Mouse (Mus musculus) inflammation-experienced regulatory T-cells, adult 6 months (primary cell): Measurements from ENCODE around the gene Rps18. TPM values are rescaled to one million over a fixed set of nuclear protein-coding genes. Genes with fewer than 3 reads are reported as not detected.
"Not testable (repeated sequence)": the region's sequence is repeated elsewhere in the genome, so short reads cannot be mapped to it uniquely, and the experiment has no call there.

Experiments used
- ATAC-seq: one replicate; pipeline ENCODE4 v1.8.0; 2017
- polyA plus RNA-seq, 3 experiments: library from polyadenylated mRNA; unstranded; fragments of 100-300 nt; shearing (Covaris generic); gene quantifications; one replicate each; pipeline ENCODE4 v1.2.1; 2017

Rps18 gene
- polyA plus RNA-seq, 3 experiments from 2014 or later = 3,532 to 7,587 (median 7,167) TPM

- ATAC-seq = peak; percentile 87
Observed at GRCm38 (mm10) chr17:33968489-33968888, 12.7 kb upstream of the Rps18 start.

GRCm38 (mm10) chr17:33965846-33966550 lies 10.2 kb upstream of the Rps18 start:
- no peak for ATAC-seq

- ATAC-seq = no peak
Observed at GRCm38 (mm10) chr17:33965082-33965845, 9.5 kb upstream of the Rps18 start.

GRCm38 (mm10) chr17:33962876-33963275 lies 7.1 kb upstream of the Rps18 start:
- ATAC-seq = no peak

- ATAC-seq = no peak
Observed at GRCm38 (mm10) chr17:33959948-33960347, 4.1 kb upstream of the Rps18 start.

GRCm38 (mm10) chr17:33959135-33959534 lies 3.3 kb upstream of the Rps18 start:
- no peak for ATAC-seq

GRCm38 (mm10) chr17:33958451-33958850 lies 2.6 kb upstream of the Rps18 start:
- ATAC-seq = no peak

GRCm38 (mm10) chr17:33957493-33957892 lies 1.7 kb upstream of the Rps18 start:
- no peak for ATAC-seq

- ATAC-seq = no peak
Observed at GRCm38 (mm10) chr17:33956336-33956735, 535 bp upstream of the Rps18 start.

- peak; percentile 3 for ATAC-seq
Observed at GRCm38 (mm10) chr17:33954646-33955554, 901 bp downstream of the Rps18 start.

GRCm38 (mm10) chr17:33953961-33954565 lies 1.7 kb downstream of the Rps18 start:
- ATAC-seq = no peak

GRCm38 (mm10) chr17:33953310-33953709 lies 2.5 kb downstream of the Rps18 start:
- no peak for ATAC-seq

- no peak for ATAC-seq
Observed at GRCm38 (mm10) chr17:33952879-33953278, 2.9 kb downstream of the Rps18 start.

GRCm38 (mm10) chr17:33952015-33952414 lies 3.8 kb downstream of the Rps18 start:
- ATAC-seq = not testable (repeated sequence)

- ATAC-seq = peak; percentile 66
Observed at GRCm38 (mm10) chr17:33951021-33951946, 4.5 kb downstream of the Rps18 start, which contains the start of gene B3galt4. B3galt4 (minus strand) TSS chr17:33951488.

GRCm38 (mm10) chr17:33950131-33950625 lies 5.6 kb downstream of the Rps18 start:
- ATAC-seq = no peak

- no peak for ATAC-seq
Observed at GRCm38 (mm10) chr17:33948905-33949537, 6.8 kb downstream of the Rps18 start.

GRCm38 (mm10) chr17:33948090-33948904 lies 7.5 kb downstream of the Rps18 start:
- no peak for ATAC-seq

GRCm38 (mm10) chr17:33947430-33948089 lies 8.2 kb downstream of the Rps18 start:
- peak; percentile 40 for ATAC-seq
